Mouse (Mus musculus): ENCODE measurements at regions not wholly inside any gene's neighbourhood (a gene's known extent, or its start where the extent isn't known, plus 50 kb on each side); places are given as distances from the start of the nearest gene placed in this dataset.

DNA sequence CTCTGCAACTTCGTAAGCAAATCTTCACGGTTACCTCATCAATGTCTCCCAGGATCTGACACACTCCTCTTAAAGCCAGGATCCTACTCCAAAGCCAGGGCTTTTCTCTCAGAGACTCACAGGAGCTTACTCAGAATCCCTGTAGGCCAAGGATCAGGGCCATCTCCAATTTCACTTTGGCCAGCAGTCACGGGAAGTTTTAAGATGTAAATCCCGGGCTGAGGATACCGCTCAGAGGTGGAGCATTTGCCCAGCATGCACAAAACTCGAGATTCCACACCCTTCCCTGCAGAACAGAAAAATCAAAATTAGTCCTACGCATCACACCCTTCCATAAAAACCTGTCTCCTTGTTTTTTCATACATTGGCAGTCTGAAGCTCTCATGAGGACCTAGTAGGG lies 112.1 kb upstream of the Slc24a5 start:
- no peak for DNase-seq

DNA sequence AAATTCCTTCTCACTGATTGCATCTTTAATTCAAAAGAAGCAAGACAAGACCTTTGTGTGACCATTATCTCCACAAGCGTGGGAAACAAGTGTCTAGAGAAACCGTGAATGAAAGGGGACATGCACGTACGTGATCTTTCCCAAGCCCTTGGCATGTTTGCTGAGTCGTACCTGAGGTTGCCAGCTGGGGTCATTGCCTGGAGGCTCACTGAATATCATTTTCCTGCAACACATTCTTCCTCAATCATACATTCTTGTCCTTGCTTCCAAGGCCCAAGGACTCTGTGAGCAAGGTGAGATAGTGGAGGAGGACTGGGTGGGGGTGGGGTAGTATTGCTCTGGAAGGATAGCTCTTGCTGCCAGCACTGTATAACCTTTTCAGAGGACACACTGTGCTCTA lies 108.5 kb upstream of the Slc24a5 start:
- DNase-seq: no peak

- no peak for DNase-seq
These were observed 95.8 kb upstream of the Slc24a5 start for GRCm38 (mm10) chr2:124971826-124972749.

GRCm38 (mm10) chr2:124975106-124975505 lies 92.8 kb upstream of the Slc24a5 start:
- DNase-seq: no peak

DNA sequence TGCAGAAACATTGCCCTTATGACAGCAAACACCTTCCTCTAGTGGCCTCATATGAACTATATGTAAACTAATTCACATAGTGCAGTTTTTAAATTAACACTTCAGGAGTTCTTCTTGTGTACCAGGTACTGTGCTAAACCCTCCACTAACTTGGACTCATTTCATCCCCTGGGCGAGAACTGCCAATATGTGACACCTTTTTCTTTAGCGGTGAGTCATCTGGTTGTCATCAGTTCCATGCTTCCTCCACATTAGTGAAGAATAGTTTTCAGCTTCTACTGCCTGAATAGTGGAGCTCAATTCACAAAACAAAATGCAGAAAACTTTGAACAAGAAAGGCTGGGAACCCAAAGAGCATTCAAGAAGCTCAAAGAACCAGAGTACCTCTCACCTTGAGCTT lies 76.9 kb upstream of the Slc24a5 start:
- no peak for DNase-seq

DNA sequence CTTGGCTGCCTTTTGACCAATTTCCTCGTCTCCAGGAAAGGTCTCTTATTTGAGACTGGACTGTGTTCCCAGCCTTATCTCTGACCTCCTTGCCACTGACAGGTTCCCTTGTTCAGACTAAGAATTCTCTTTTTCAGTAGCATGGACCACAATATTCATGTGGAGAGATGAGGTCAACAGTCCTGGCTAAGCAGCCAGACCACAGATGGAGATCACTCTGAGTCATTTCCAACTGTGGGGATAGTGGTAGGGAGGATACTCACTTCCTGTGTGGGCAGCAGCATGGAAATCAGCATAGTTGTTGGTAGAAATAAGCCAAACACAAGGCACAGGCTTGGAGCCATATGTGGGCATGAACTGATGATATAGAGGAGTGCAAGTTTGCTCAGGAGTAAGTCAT lies 52.9 kb upstream of the Slc24a5 start:
- DNase-seq: peak; percentile 59

GRCm38 (mm10) chr2:125016946-125017345 lies 51.0 kb upstream of the Slc24a5 start:
- no peak for DNase-seq

All from cerebellum, adult 11 months (tissue).